Mouse (Mus musculus) olfactory bulb, adult 2 months (tissue): ENCODE data around the gene Pax5.

Source experiments
- CTCF ChIP-seq: fragments of 200-500 bp; IDR thresholded peaks from 2 replicates; pipeline ENCODE4 v1.5.1; 2012; ENCODE audit warnings: low read depth, mild to moderate bottlenecking, low read length, moderate library complexity; ENCODE audit not compliant: insufficient read depth
- POLR2A ChIP-seq: fragments of 200-500 bp; IDR thresholded peaks from 2 replicates; pipeline ENCODE4 v1.6.1; 2012; ENCODE audit warnings: mild to moderate bottlenecking, low read depth, low read length, moderate library complexity; ENCODE audit not compliant: insufficient read depth

GRCm38 (mm10) chr4:44566401-44566800 is 143.9 kb downstream of the Pax5 start:
- TF ChIP-seq POLR2A: no peak
- TF ChIP-seq CTCF: no peak
